Mouse (Mus musculus): ENCODE measurements around the gene Sncg. TPM values are rescaled to one million over a fixed set of nuclear protein-coding genes. Genes with fewer than 3 reads are reported as not detected.

Sncg gene
- total and polyA plus RNA-seq, 3 experiments: 0.21 to 0.50 (median 0.27) TPM

DNA sequence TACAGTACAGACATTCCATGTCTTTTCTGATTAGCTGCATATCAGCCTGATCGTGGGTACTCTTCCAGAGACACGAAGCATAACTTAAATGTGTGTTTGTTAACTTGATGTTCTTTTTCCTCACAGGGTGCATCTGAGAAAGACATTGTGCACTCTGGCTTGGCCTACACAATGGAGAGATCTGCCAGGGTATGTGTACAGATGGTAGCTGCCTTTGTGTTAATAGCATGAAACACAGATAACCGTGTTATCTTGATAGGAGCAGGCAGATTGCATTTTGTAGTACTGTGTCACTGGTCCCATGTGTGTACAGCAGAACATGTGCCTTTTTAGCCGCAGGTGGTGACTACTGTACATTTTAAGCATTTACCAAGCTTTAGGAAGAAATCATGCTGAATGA lies 32.6 kb downstream of the Sncg start:
- H3K36me3 ChIP-seq (replicated peaks in 1 of 2; ENCODE audit: control insufficient read depth in 1 of 2, insufficient read depth in 1 of 2, low read length in 1 of 2): peaks cover 42 to 76% of the 10 kb centered on the region in 2 experiments
- H3K9ac ChIP-seq (ENCODE audit: insufficient read depth, low read depth): no peak overlapping the region
- no peak for TF ChIP-seq EP300 (IDR thresholded peaks at IDR 0.05; ENCODE audit: low read length)
- TF ChIP-seq MXI1 (IDR thresholded peaks at IDR 0.05; ENCODE audit: low read depth, low read length): no peak
- TF ChIP-seq ELF1 (IDR thresholded peaks at IDR 0.05; ENCODE audit: low read depth, low read length): no peak
- TF ChIP-seq TBP (conservative IDR thresholded peaks at IDR 0.05; ENCODE audit: low read depth, low read length): no peak
- no peak for TF ChIP-seq NRF1 (IDR thresholded peaks at IDR 0.05; ENCODE audit: low read depth, low read length)
- TF ChIP-seq SMC3 (IDR thresholded peaks at IDR 0.05; ENCODE audit: low read depth, low read length): no peak
- no peak for TF ChIP-seq E2F4 (IDR thresholded peaks at IDR 0.05; ENCODE audit: insufficient replicate concordance, low read depth, low read length)
- TF ChIP-seq PAX5 (IDR thresholded peaks at IDR 0.05; ENCODE audit: low read length): no peak
- TF ChIP-seq RAD21 (IDR thresholded peaks at IDR 0.05; ENCODE audit: low read depth, low read length): no peak
- TF ChIP-seq USF2 (conservative IDR thresholded peaks at IDR 0.05; ENCODE audit: low read depth, low read length): no peak
- TF ChIP-seq UBTF (IDR thresholded peaks at IDR 0.05; ENCODE audit: low read depth, low read length): no peak
- no peak for TF ChIP-seq ZNF384 (IDR thresholded peaks at IDR 0.05; ENCODE audit: low read depth, low read length)
- no peak for TF ChIP-seq CTCF (conservative IDR thresholded peaks at IDR 0.05 in 1 of 2, IDR thresholded peaks at IDR 0.05 in 1 of 2; ENCODE audit: low read depth in 2 of 2, low read length in 2 of 2)
- no peak for TF ChIP-seq MYC (IDR thresholded peaks at IDR 0.05; ENCODE audit: low read depth, low read length)
- TF ChIP-seq SIN3A (IDR thresholded peaks at IDR 0.05; ENCODE audit: low read length): no peak
- no peak for TF ChIP-seq JUN (IDR thresholded peaks at IDR 0.05; ENCODE audit: insufficient read depth, low read depth, low read length)
- no peak overlapping the region for H3K4me3 ChIP-seq (replicated peaks in 1 of 3; ENCODE audit: low read depth in 2 of 3, low read length in 2 of 3, poor library complexity in 1 of 3)
- no peak overlapping the region for H3K27ac ChIP-seq (ENCODE audit: insufficient read depth, low read depth)
- no peaks in the 10 kb centered on the region for H3K27me3 ChIP-seq (replicated peaks)
- no peak for DNase-seq (ENCODE audit: extremely low read depth)
- in situ Hi-C loops (cut with MboI; ENCODE audit: low pct_ligation_motif_present, low pct_unique_long_range_greater_than_20kb, low sequenced_read_pairs) (no loop called here), dilution Hi-C loops (cut with MboI; ENCODE audit: extremely low pct_ligation_motif_present, extremely low pct_unique_long_range_greater_than_20kb, low sequenced_read_pairs) (no loop called here)
- no peak overlapping the region for H3K4me2 ChIP-seq (ENCODE audit: insufficient read depth, low read depth, poor library complexity, severe bottlenecking)
- H3K79me2 ChIP-seq (replicated peaks; ENCODE audit: control insufficient read depth, extremely low read depth, insufficient read depth, poor library complexity, severe bottlenecking): no peaks in the 10 kb centered on the region
- H3K4me1 ChIP-seq (ENCODE audit: control insufficient read depth in 1 of 2, insufficient read depth in 2 of 2): peaks cover 0 to 14% of the 10 kb centered on the region in 2 experiments; a peak in 1 of 4 replicates
- H3K9me3 ChIP-seq (replicated peaks; ENCODE audit: low read length): no peaks in the 10 kb centered on the region

DNA sequence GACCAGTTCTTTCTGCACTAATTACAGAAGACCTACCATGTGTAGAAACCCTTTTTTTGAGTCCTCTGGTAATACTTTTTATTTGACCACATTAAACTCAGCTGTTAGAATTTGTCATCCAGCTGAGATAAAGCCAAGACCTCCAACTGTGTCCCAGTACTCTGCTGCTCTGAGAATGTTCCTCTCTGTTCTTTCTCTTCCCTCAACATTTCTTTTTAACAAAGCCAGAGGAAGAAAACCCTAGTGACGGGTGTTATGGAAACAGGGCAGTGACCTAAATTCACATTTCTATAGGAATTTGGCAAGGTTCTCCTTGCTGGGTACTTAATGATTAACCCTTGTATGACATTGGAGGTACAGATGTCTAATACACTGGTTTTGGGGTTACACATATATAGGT lies 35.1 kb downstream of the Sncg start:
- H3K4me1 ChIP-seq (ENCODE audit: control insufficient read depth in 1 of 2, insufficient read depth in 2 of 2): peaks cover 0 to 10% of the 10 kb centered on the region in 2 experiments; a peak in 1 of 4 replicates
- dilution Hi-C loops (cut with MboI; ENCODE audit: extremely low pct_ligation_motif_present, extremely low pct_unique_long_range_greater_than_20kb, low sequenced_read_pairs): no loop called here
- H3K79me2 ChIP-seq (replicated peaks; ENCODE audit: control insufficient read depth, extremely low read depth, insufficient read depth, poor library complexity, severe bottlenecking): no peaks in the 10 kb centered on the region
- no peak overlapping the region for H3K27ac ChIP-seq (ENCODE audit: insufficient read depth, low read depth)
- no peaks in the 10 kb centered on the region for H3K27me3 ChIP-seq (replicated peaks)
- in situ Hi-C loops (cut with MboI; ENCODE audit: low pct_ligation_motif_present, low pct_unique_long_range_greater_than_20kb, low sequenced_read_pairs): no loop called here
- no peak for TF ChIP-seq ELF1 (IDR thresholded peaks at IDR 0.05; ENCODE audit: low read depth, low read length)
- no peak for TF ChIP-seq MAX (IDR thresholded peaks at IDR 0.05; ENCODE audit: low read length)
- TF ChIP-seq HCFC1 (IDR thresholded peaks at IDR 0.05; ENCODE audit: low read depth, low read length): no peak
- TF ChIP-seq USF1 (IDR thresholded peaks at IDR 0.05; ENCODE audit: low read depth, low read length): no peak
- TF ChIP-seq ZNF384 (IDR thresholded peaks at IDR 0.05; ENCODE audit: low read depth, low read length): no peak
- no peak for TF ChIP-seq IRF4 (IDR thresholded peaks at IDR 0.05; ENCODE audit: low read depth, low read length)
- TF ChIP-seq ZKSCAN1 (IDR thresholded peaks at IDR 0.05; ENCODE audit: borderline replicate concordance, low read depth, low read length): no peak
- no peak for DNase-seq (ENCODE audit: extremely low read depth)
- H3K4me3 ChIP-seq (replicated peaks in 1 of 3; ENCODE audit: low read depth in 2 of 3, low read length in 2 of 3, poor library complexity in 1 of 3): no peak overlapping the region
- H3K36me3 ChIP-seq (replicated peaks in 1 of 2; ENCODE audit: control insufficient read depth in 1 of 2, insufficient read depth in 1 of 2, low read length in 1 of 2): peaks cover 58 to 89% of the 10 kb centered on the region in 2 experiments
- H3K9ac ChIP-seq (ENCODE audit: insufficient read depth, low read depth): no peak overlapping the region
- H3K9me3 ChIP-seq (replicated peaks; ENCODE audit: low read length): no peaks in the 10 kb centered on the region
- no peak overlapping the region for H3K4me2 ChIP-seq (ENCODE audit: insufficient read depth, low read depth, poor library complexity, severe bottlenecking)
